Mouse (Mus musculus): ENCODE data around the gene Nubp2. TPM values are rescaled to one million over a fixed set of nuclear protein-coding genes. Genes with fewer than 3 reads are reported as not detected.

Nubp2 gene
- polyA plus RNA-seq, 1 experiment from 2014 or later = 46.4 TPM

- H3K27me3 ChIP-seq (ENCODE audit: insufficient read depth, low read length) = no peaks in the 10 kb centered on the region
- H3K27ac ChIP-seq (ENCODE audit: low read depth) = peak overlapping the region; percentile 88
- peak; percentile 82 for DNase-seq
- no peaks in the 10 kb centered on the region for H3K9me3 ChIP-seq (ENCODE audit: low read length)
- peak overlapping the region; percentile 48 for H3K4me2 ChIP-seq (ENCODE audit: low read depth, low read length)
- H3K9ac ChIP-seq (replicated peaks) = no peak overlapping the region
- peaks cover 78% of the 10 kb centered on the region for H3K36me3 ChIP-seq (replicated peaks; ENCODE audit: insufficient read depth, low read length)
- H3K4me1 ChIP-seq (ENCODE audit: insufficient read depth) = peaks cover 29% of the 10 kb centered on the region
- no peak overlapping the region for H3K4me3 ChIP-seq (ENCODE audit: low read depth, low read length)
- peak; percentile 93 for ATAC-seq
- TF ChIP-seq EP300 (IDR thresholded peaks at IDR 0.05; ENCODE audit: low read depth) (peak; percentile 95), CTCF (IDR thresholded peaks at IDR 0.05; ENCODE audit: low read depth) (no peak)
- 63% methylated on average over 6 of the region's 6 CpGs for WGBS (ENCODE audit: insufficient replicate concordance)
Observed at GRCm38 (mm10) chr17:24858967-24859366, 27.2 kb downstream of the Nubp2 start.

DNA sequence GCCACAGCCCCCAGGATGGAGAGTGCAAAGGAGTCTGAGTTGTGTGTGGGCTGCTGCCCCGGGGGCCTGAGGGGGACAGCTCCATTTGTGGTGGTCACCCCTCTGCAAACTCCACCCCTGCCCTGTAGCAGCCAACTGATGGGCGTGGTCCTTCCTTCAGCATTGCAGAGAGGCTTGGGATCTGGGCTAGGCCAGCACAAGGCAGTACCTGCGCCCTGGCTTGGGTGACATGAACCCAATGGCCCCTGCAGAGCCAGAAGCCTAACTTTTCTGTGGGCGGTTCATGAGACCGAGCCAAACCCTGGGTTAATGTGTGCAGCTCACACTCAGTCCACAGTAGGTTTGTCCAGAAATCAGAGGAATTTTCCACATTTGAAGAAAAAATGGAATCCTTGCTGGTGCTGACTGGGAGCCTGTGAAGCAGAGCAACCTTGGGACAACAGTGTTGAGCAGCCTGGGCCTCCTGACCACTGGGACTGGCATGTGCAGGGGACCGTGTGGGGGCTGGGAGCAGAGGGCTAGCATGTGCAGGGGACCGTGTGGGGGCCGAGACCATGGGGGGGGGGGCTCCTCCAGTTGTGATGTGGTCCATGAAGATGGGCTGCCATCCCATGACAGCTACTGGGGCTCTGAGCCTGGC, 28.2 kb downstream of the Nubp2 start:
- Histone ChIP-seq H3K9me3 (ENCODE audit: low read length) (no peaks in the 10 kb centered on the region), H3K27me3 (ENCODE audit: insufficient read depth, low read length) (no peaks in the 10 kb centered on the region), H3K4me2 (ENCODE audit: low read depth, low read length) (peak overlapping the region; percentile 48), H3K27ac (ENCODE audit: low read depth) (peak overlapping the region; percentile 88), H3K4me1 (ENCODE audit: insufficient read depth) (peaks cover 29% of the 10 kb centered on the region), H3K9ac (replicated peaks) (peak overlapping the region; percentile 21), H3K36me3 (replicated peaks; ENCODE audit: insufficient read depth, low read length) (peaks cover 78% of the 10 kb centered on the region), H3K4me3 (ENCODE audit: low read depth, low read length) (no peak overlapping the region)
- DNase-seq (peak; percentile 48), ATAC-seq (no peak)
- WGBS (ENCODE audit: insufficient replicate concordance) = 71% methylated on average over 8 of the region's 8 CpGs
- no peak for TF ChIP-seq CTCF (IDR thresholded peaks at IDR 0.05; ENCODE audit: low read depth)
- TF ChIP-seq EP300 (IDR thresholded peaks at IDR 0.05; ENCODE audit: low read depth) = no peak

DNA sequence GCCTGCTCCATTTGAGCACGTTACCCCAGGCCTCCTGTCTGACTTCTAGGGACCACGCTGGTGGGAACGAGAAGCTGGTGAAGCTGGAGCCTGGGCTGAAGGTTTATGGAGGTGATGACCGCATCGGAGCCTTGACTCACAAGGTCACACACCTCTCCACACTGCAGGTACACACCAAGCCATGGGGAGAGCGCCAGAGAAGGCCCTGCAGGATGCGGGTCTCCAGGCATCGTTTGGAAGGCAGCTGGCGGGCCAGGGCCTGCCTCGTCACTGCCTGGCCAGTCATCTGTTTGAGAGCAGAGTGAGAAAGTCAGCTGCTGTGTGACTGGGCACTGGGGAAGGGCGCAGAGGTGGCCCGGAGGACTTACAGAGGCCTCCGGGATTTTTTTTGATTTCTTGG, 29.6 kb downstream of the Nubp2 start:
- Histone ChIP-seq H3K36me3 (replicated peaks; ENCODE audit: insufficient read depth, low read length) (peaks cover 72% of the 10 kb centered on the region), H3K4me1 (ENCODE audit: insufficient read depth) (peaks cover 32% of the 10 kb centered on the region)
- 88% methylated on average over 13 of the region's 13 CpGs for WGBS (ENCODE audit: insufficient replicate concordance)

DNA sequence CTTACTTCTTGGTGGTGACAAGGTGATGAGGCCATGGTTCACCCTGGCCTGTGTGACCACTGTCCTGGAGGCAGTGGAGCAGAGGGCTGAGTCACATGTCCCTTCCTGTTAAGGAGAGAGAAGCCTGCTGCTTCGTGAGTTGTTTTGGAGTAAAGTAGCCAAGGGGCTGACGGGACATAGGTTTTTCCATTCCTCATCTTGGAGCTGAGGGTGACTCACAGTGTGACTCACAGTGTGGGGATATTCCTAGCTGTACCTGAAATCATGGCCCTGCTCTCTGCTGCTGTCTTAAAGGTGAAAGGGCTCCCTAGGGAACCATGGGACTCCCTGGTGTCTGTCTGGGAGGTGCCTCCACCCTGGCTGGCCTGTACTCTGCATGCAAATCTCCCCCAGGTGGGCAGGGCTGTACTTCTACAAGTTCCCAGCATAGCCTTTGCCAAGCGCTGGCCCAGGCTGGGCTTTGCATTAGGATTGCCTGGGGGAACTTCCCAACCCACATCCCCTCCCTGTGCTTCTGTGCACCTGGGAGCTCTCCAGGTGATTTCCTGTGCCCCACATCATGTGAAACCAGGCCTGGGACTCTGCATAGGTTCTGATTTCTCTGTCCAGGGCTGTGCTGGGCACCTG, 30.2 kb downstream of the Nubp2 start:
- H3K4me3 ChIP-seq (ENCODE audit: low read depth, low read length) = no peak overlapping the region
- WGBS (ENCODE audit: insufficient replicate concordance) = 89% methylated on average over 3 of the region's 3 CpGs
- no peaks in the 10 kb centered on the region for H3K27me3 ChIP-seq (ENCODE audit: insufficient read depth, low read length)
- no peak overlapping the region for H3K9ac ChIP-seq (replicated peaks)
- H3K9me3 ChIP-seq (ENCODE audit: low read length) = no peaks in the 10 kb centered on the region
- no peak for DNase-seq
- TF ChIP-seq CTCF (IDR thresholded peaks at IDR 0.05; ENCODE audit: low read depth) = no peak
- TF ChIP-seq EP300 (IDR thresholded peaks at IDR 0.05; ENCODE audit: low read depth) = no peak
- H3K36me3 ChIP-seq (replicated peaks; ENCODE audit: insufficient read depth, low read length) = peaks cover 66% of the 10 kb centered on the region
- H3K4me2 ChIP-seq (ENCODE audit: low read depth, low read length) = no peak overlapping the region
- H3K4me1 ChIP-seq (ENCODE audit: insufficient read depth) = peaks cover 38% of the 10 kb centered on the region
- ATAC-seq = no peak
- H3K27ac ChIP-seq (ENCODE audit: low read depth) = peak overlapping the region; percentile 49

More for the DNA sequence above, 29.6 kb downstream of the Nubp2 start:
- H3K4me2 ChIP-seq (ENCODE audit: low read depth, low read length) = no peak overlapping the region
- H3K9me3 ChIP-seq (ENCODE audit: low read length) = no peaks in the 10 kb centered on the region
- H3K4me3 ChIP-seq (ENCODE audit: low read depth, low read length) = no peak overlapping the region
- DNase-seq (no peak), ATAC-seq (no peak)
- TF ChIP-seq EP300 (IDR thresholded peaks at IDR 0.05; ENCODE audit: low read depth) = no peak
- no peak for TF ChIP-seq CTCF (IDR thresholded peaks at IDR 0.05; ENCODE audit: low read depth)
- peak overlapping the region; percentile 49; the same call in 1 of the 2 replicates for H3K27ac ChIP-seq (ENCODE audit: low read depth)
- no peak overlapping the region for H3K9ac ChIP-seq (replicated peaks)
- no peaks in the 10 kb centered on the region for H3K27me3 ChIP-seq (ENCODE audit: insufficient read depth, low read length)

DNA sequence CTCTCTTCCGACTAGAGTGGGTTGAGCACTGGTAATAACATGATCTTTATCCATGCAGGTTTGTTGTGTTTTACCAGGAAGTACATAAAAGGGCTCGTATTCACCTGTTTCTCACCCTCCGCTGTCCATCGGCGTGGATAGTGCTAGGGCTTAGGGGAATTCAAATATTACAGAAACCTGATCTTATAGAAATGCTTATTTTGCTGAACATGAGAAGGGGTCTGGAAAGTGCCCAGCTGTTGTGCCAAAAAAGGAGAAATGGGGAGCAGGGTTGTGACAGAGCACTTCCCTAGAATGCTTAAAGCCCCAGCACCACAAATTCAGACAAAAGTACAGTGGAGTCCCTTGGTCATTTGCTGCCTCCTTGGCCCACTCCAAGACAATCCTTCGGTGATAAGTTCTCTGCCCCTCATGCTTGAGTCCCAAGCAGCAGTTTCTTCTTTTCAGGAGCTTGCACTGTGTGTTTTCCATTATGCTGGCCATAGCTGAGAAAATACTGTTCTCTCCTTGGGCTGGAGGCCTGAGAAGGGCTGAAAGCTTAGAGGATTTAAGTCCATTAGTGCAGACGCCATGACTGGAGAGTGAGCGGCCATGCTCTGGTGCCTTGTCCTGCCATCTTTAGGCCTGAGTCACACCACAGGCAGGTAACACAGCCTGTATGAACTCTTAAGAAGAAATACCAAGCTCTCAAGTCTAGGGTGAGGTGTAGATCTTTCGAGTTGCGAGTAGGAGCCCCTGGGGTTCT, 34.6 kb downstream of the Nubp2 start:
- peak overlapping the region; percentile 84 for H3K4me2 ChIP-seq (ENCODE audit: low read depth, low read length)
- WGBS (ENCODE audit: insufficient replicate concordance) = 74% methylated on average over 10 of the region's 10 CpGs
- H3K4me1 ChIP-seq (ENCODE audit: insufficient read depth) = peaks cover 19% of the 10 kb centered on the region
- peak overlapping the region; percentile 95 for H3K9ac ChIP-seq (replicated peaks)
- TF ChIP-seq CTCF (IDR thresholded peaks at IDR 0.05; ENCODE audit: low read depth) = no peak
- TF ChIP-seq EP300 (IDR thresholded peaks at IDR 0.05; ENCODE audit: low read depth) = no peak
- H3K27me3 ChIP-seq (ENCODE audit: insufficient read depth, low read length) = no peaks in the 10 kb centered on the region
- DNase-seq (no peak), ATAC-seq (no peak)
- peak overlapping the region; percentile 95 for H3K4me3 ChIP-seq (ENCODE audit: low read depth, low read length)
- peak overlapping the region; percentile 97 for H3K27ac ChIP-seq (ENCODE audit: low read depth)
- peaks cover 36% of the 10 kb centered on the region for H3K36me3 ChIP-seq (replicated peaks; ENCODE audit: insufficient read depth, low read length)
- no peaks in the 10 kb centered on the region for H3K9me3 ChIP-seq (ENCODE audit: low read length)

DNA sequence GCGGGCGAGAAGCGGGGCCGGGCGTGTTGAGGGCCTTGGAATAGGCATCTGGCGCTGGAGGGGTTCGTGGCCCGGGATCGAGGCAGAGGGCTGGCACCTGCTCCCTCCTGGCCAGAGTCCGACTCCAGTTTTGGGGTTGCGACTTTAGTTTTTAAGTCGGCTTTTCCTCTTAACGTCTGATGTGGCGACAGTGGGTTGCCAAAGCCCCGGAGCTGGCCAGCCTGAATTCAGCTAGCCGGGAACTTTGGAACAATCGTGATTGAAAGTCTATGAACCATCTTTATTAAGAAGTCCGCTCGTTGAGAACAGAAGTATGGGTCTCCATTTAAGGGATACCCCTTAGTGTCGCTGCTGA, 35.4 kb downstream of the Nubp2 start:
- peaks cover 22% of the 10 kb centered on the region for H3K4me1 ChIP-seq (ENCODE audit: insufficient read depth)
- WGBS (ENCODE audit: insufficient replicate concordance) = under 1% methylated on average over 19 of the region's 20 CpGs
- peak overlapping the region; percentile 95 for H3K9ac ChIP-seq (replicated peaks)
- H3K9me3 ChIP-seq (ENCODE audit: low read length) = no peaks in the 10 kb centered on the region
- peak overlapping the region; percentile 84 for H3K4me2 ChIP-seq (ENCODE audit: low read depth, low read length)
- peak overlapping the region; percentile 95 for H3K4me3 ChIP-seq (ENCODE audit: low read depth, low read length)
- H3K27me3 ChIP-seq (ENCODE audit: insufficient read depth, low read length) = no peaks in the 10 kb centered on the region
- TF ChIP-seq EP300 (IDR thresholded peaks at IDR 0.05; ENCODE audit: low read depth) (no peak), CTCF (IDR thresholded peaks at IDR 0.05; ENCODE audit: low read depth) (no peak)
- DNase-seq = no peak
- ATAC-seq = no peak
- H3K36me3 ChIP-seq (replicated peaks; ENCODE audit: insufficient read depth, low read length) = peaks cover 28% of the 10 kb centered on the region
- peak overlapping the region; percentile 97 for H3K27ac ChIP-seq (ENCODE audit: low read depth)

Data from liver, postnatal 0 days (tissue).